Mouse (Mus musculus): ENCODE measurements at regions not wholly inside any gene's neighbourhood (a gene's known extent, or its start where the extent isn't known, plus 50 kb on each side); places are given as distances from the start of the nearest gene placed in this dataset.

- in situ Hi-C loops (cut with MboI; ENCODE audit: low pct_unique_long_range_greater_than_20kb), result no loop called here
- CTCF ChIA-PET, result no interaction called here
- ATAC-seq (no peak), DNase-seq (ENCODE audit: low read depth, low spot score) (no peak)
- no peaks in the 10 kb centered on the region for H3K27me3 ChIP-seq
- POLR2A ChIA-PET, result no interaction called here
- TF ChIP-seq CTCF (IDR thresholded peaks at IDR 0.05), result no peak
Observed at GRCm38 (mm10) chr12:69438271-69438670, 66.0 kb upstream of the Gm9887 start.

DNA sequence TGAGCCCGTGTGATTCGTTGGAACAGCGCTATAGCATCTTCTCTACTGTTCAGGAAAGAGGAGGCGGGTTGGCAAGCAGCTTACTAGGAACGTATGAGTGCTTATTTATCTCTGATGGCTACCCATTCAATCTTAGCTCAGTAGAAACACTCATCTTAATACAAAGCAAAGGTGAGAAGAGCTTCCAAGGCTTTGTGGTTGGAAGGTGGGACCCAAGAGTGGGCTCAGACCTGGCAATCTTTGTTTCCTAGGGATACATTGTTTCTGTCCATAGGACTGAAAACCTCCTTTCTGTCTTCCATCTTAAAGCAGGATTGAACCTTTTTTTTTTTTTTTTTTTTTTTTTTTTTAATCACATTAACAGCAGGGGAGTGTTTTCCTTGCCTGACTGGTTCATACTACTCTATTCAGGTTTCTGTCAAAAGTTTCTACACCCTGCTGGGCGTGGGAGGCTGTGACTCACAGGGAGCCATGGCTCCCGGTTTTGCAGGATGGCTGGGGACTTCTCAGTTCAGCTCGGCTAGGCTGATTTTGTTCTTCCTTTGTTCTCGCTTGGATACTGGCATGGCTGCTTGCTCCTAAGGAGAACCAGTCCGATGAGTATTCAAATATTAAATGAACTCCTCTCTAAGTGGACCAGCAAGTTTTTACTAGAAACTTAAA, 64.7 kb upstream of the Gm9887 start:
- ChIA-PET POLR2A (interaction anchor here (0.7 kb wide), 3 partner anchors 14 to 164 kb away, joined by 3 to 7 read pairs (median 7); no protein-coding TSS in a partner anchor), CTCF (interaction anchor here (0.7 to 1.4 kb wide), 5 partner anchors 10 to 108 kb away, joined by 3 to 4 read pairs (median 4); no protein-coding TSS in a partner anchor)
- no peak for TF ChIP-seq CTCF (IDR thresholded peaks at IDR 0.05)
- in situ Hi-C loops (cut with MboI; ENCODE audit: low pct_unique_long_range_greater_than_20kb), result no loop called here
- ATAC-seq, result peak; percentile 65
- H3K27me3 ChIP-seq, result no peaks in the 10 kb centered on the region
- DNase-seq (ENCODE audit: low read depth, low spot score), result peak; percentile 90

DNA sequence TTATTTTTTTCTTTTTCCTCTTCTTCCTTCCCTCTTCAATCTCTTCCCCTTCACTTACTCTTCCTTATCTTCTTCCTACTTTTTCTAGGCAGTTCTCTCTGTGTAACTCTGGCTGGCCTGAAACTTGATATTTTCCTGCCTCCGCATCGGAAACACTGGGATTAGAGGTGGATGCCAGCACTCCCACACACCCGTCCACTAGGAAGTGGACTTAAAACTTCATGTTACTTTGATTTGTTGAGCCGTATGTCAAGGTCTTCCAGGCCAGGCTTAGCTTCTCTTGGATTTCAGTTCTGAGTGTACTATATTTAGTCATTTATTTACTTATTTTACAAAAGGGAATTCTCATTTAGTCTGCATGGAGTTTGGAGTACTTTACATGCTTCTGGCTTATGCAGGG, 62.1 kb upstream of the Gm9887 start:
- CTCF ChIA-PET, result no interaction called here
- TF ChIP-seq CTCF (IDR thresholded peaks at IDR 0.05), result no peak
- H3K27me3 ChIP-seq, result no peaks in the 10 kb centered on the region
- DNase-seq (ENCODE audit: low read depth, low spot score) (no peak), ATAC-seq (no peak)
- POLR2A ChIA-PET, result interaction anchor here (0.5 to 0.8 kb wide), 2 partner anchors 13 to 1125 kb away, joined by 3 read pairs; no protein-coding TSS in a partner anchor
- in situ Hi-C loops (cut with MboI; ENCODE audit: low pct_unique_long_range_greater_than_20kb), result no loop called here

- ChIA-PET CTCF (no interaction called here), POLR2A (no interaction called here)
- DNase-seq (ENCODE audit: low read depth, low spot score), result no peak
- no peak for ATAC-seq
- H3K27me3 ChIP-seq, result no peaks in the 10 kb centered on the region
- in situ Hi-C loops (cut with MboI; ENCODE audit: low pct_unique_long_range_greater_than_20kb), result no loop called here
- no peak for TF ChIP-seq CTCF (IDR thresholded peaks at IDR 0.05)
Observed at GRCm38 (mm10) chr12:69432086-69432485, 59.8 kb upstream of the Gm9887 start.

DNA sequence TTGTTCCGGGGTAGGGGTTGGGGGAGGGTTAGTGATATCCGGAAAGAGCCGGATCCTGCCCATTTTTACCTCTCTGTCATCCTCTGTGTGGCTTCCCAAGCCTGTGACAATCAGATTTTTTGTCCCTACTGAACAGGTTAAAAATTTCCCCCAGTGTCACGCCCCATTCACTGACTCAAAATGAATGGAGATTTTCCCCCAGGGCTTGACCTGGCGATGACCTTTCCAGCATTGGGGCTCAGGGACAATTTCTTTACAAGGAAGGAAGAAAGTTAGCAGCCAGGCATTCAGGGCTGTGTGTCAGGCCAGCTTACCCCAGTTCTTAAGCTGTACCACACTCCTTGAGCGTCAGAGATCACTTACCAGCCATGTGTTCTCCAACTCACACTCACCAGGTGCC, 55.9 kb upstream of the Gm9887 start:
- ATAC-seq (no peak), DNase-seq (ENCODE audit: low read depth, low spot score) (no peak)
- POLR2A ChIA-PET, result interaction anchor here (0.6 kb wide), 1 partner anchor 72 kb away, joined by 5 read pairs; no protein-coding TSS in a partner anchor
- CTCF ChIA-PET, result no interaction called here
- H3K27me3 ChIP-seq, result no peaks in the 10 kb centered on the region
- in situ Hi-C loops (cut with MboI; ENCODE audit: low pct_unique_long_range_greater_than_20kb), result no loop called here
- TF ChIP-seq CTCF (IDR thresholded peaks at IDR 0.05), result no peak

- in situ Hi-C loops (cut with MboI; ENCODE audit: low pct_unique_long_range_greater_than_20kb), result no loop called here
- ChIA-PET POLR2A (no interaction called here), CTCF (interaction anchor here (1.2 kb wide), 1 partner anchor 17 kb away, joined by 3 read pairs; no protein-coding TSS in a partner anchor)
- ATAC-seq, result no peak
- no peak for TF ChIP-seq CTCF (IDR thresholded peaks at IDR 0.05)
- H3K27me3 ChIP-seq, result no peaks in the 10 kb centered on the region
- no peak for DNase-seq (ENCODE audit: low read depth, low spot score)
Observed at GRCm38 (mm10) chr12:69425610-69426009, 53.4 kb upstream of the Gm9887 start.

GRCm38 (mm10) chr12:69424971-69425370, 52.7 kb upstream of the Gm9887 start:
- ATAC-seq, result no peak
- no peak for TF ChIP-seq CTCF (IDR thresholded peaks at IDR 0.05)
- POLR2A ChIA-PET, result no interaction called here
- in situ Hi-C loops (cut with MboI; ENCODE audit: low pct_unique_long_range_greater_than_20kb), result no loop called here
- DNase-seq (ENCODE audit: low read depth, low spot score), result no peak
- no peaks in the 10 kb centered on the region for H3K27me3 ChIP-seq
- CTCF ChIA-PET, result interaction anchor here (1.2 kb wide), 1 partner anchor 17 kb away, joined by 3 read pairs; no protein-coding TSS in a partner anchor

All from Patski (cell line).